Mouse (Mus musculus) lung, postnatal 25 days (tissue): ENCODE results near the gene Calhm5.

Experiments used
- DNase-seq: peaks from one replicate; pipeline ENCODE4 v3.0.0; 2022; ENCODE audit warnings: low spot score

Calhm5 gene

DNA sequence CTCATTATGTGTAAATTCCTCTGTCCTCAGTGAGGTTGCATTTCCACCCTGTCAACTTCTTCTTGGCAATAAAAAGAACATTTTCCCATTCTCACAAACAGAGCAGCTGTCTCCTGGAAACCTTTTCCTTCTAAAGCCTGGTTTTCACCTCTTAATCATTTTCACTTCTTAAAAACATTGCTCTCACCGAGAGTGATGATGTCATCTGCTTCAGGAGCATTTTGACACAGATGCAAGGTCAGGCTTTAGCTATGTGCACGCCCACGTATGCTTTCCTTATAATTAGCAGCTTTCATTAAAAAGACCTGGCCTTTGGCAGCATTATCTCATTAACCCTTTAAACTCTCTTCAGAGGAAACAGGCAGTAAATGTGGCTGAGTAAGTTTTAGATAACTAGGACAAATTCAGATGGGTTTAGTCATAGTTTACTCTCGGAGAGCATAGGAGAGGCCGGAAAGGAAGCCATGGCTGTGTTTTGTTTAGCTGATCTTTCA lies 25.3 kb downstream of the Calhm5 start:
- no peak for DNase-seq

DNA sequence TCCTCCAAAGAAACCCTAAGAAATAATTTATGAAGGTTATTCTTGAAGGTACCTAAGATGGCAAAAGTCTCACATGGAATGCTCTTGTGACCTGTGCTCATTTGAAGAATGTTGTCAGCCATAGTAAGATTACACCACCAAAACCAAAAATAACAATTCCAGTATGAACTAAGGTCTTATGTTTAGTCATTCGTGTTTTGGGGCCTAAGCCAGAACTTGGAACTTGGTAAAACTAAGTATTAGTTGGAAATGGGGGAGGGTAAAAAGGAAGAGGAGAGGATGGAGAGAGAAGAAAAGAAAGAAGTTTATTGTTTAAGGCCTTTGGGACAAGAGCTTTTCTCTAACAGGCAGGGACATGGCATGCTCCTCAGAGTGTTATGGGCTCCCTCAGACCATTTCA lies 26.7 kb downstream of the Calhm5 start:
- DNase-seq: no peak

DNA sequence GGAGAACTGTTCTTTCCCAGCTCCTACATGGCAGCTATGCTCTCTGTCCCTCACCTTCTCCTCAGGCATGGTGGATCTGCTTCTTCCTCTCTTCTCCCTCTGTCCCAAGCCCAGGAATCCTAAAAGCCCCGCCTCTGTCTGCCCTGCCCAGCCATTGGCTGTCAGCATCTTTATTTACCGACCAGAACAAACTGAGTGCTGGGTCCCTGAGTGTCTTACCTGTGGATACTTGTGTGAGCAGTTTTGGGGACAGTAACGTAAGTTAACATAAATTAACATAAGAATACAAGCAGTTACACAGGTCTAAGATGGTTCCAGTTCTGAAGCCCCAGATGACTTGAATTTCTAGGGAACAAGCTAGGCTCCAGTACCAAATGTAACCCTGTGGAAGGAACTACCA lies 29.7 kb downstream of the Calhm5 start:
- no peak for DNase-seq

DNA sequence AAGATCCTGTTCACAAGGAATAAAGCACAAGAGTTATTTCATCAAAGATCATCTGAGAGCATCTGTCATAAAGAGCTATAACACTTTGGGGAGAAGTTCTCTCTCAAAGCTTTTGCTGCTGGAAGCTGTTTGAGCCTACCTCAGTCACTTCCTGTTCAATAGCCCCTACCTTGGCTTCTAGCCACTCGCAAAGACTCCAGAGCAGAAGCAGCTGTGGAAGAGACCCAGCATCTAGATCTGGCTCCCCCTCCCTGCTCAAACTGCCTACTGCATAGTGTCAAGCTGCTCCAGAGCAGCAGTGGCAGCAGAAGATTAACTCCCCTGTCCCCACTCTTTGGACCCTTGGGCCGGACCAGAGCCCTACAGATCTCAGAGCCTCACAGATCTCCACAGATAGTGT lies 42.3 kb downstream of the Calhm5 start:
- DNase-seq: no peak

DNA sequence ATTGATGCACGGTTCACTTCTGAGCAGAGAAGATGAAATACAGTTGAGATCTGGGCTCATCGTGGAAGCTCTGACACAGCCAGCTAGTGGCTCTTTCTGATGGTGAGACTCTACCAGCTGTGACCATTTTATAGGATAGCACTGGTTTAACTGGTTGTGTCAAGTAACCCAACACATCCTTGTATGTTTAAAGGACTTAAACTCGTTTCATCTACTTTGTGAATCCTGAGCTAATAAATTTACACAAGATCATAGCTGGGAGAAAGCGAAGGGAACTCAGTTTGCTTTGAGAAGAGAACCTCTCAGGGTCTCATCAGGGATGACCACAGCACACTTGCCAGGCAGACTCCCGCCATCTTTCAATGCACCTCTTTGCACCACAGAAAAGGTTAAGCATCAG lies 52.1 kb downstream of the Calhm5 start, which contains the start of gene Calhm4:
Gene Calhm4 (minus strand): TSS at position 101 of the 400 bp plus-strand sequence.
- no peak for DNase-seq
